Mouse (Mus musculus): Measurements from ENCODE around the gene Krt6a.
"Not testable (repeated sequence)": the region's sequence is repeated elsewhere in the genome, so short reads cannot be mapped to it uniquely, and the experiment has no call there.

The Krt6a gene

GRCm38 (mm10) chr15:101694207-101694606 lies at the start of gene Krt6a:
Gene Krt6a, minus strand, starts transcription at chr15:101694307.
- no peak for DNase-seq (ENCODE audit: low spot score)

GRCm38 (mm10) chr15:101742711-101743110 lies 48.6 kb upstream of the Krt6a start, which contains the start of gene Krt71:
Gene Krt71, minus strand, starts transcription at chr15:101743109.
- no peak for DNase-seq (ENCODE audit: low spot score)

- DNase-seq (ENCODE audit: low spot score) = no peak
Observed at GRCm38 (mm10) chr15:101737786-101738185, 43.7 kb upstream of the Krt6a start.

GRCm38 (mm10) chr15:101730653-101731052 lies 36.5 kb upstream of the Krt6a start:
- DNase-seq (ENCODE audit: low spot score) = no peak

GRCm38 (mm10) chr15:101724686-101725085 lies 30.6 kb upstream of the Krt6a start:
- no peak for DNase-seq (ENCODE audit: low spot score)

GRCm38 (mm10) chr15:101715831-101716230 lies 21.7 kb upstream of the Krt6a start:
- DNase-seq (ENCODE audit: low spot score) = no peak

GRCm38 (mm10) chr15:101714356-101714755 lies 20.2 kb upstream of the Krt6a start:
- no peak for DNase-seq (ENCODE audit: low spot score)

- DNase-seq (ENCODE audit: low spot score) = no peak
Observed at GRCm38 (mm10) chr15:101713731-101714130, 19.6 kb upstream of the Krt6a start.

- no peak for DNase-seq (ENCODE audit: low spot score)
Observed at GRCm38 (mm10) chr15:101712720-101713119, 18.6 kb upstream of the Krt6a start, which contains the start of gene Krt5. Gene Krt5, minus strand, starts transcription at chr15:101712898.

GRCm38 (mm10) chr15:101708683-101709082 lies 14.6 kb upstream of the Krt6a start:
- DNase-seq (ENCODE audit: low spot score) = no peak

- DNase-seq (ENCODE audit: low spot score) = no peak
Observed at GRCm38 (mm10) chr15:101707454-101707853, 13.3 kb upstream of the Krt6a start.

GRCm38 (mm10) chr15:101704066-101704465 lies 10.0 kb upstream of the Krt6a start:
- DNase-seq (ENCODE audit: low spot score) = peak; percentile 7

GRCm38 (mm10) chr15:101702380-101702779 lies 8.3 kb upstream of the Krt6a start:
- no peak for DNase-seq (ENCODE audit: low spot score)

- DNase-seq (ENCODE audit: low spot score) = no peak
Observed at GRCm38 (mm10) chr15:101699866-101700265, 5.8 kb upstream of the Krt6a start.

- DNase-seq (ENCODE audit: low spot score) = no peak
Observed at GRCm38 (mm10) chr15:101699192-101699591, 5.1 kb upstream of the Krt6a start.

GRCm38 (mm10) chr15:101697326-101698188 lies 3.5 kb upstream of the Krt6a start:
- no peak for DNase-seq (ENCODE audit: low spot score)

- not testable (repeated sequence) for DNase-seq (ENCODE audit: low spot score)
Observed at GRCm38 (mm10) chr15:101690460-101690859, 3.6 kb downstream of the Krt6a start.

GRCm38 (mm10) chr15:101688161-101688560 lies 5.9 kb downstream of the Krt6a start:
- no peak for DNase-seq (ENCODE audit: low spot score)

GRCm38 (mm10) chr15:101680187-101680586 lies 13.9 kb downstream of the Krt6a start, which contains the start of gene Krt6b:
Gene Krt6b, minus strand, starts transcription at chr15:101680287.
- no peak for DNase-seq (ENCODE audit: low spot score)

- DNase-seq (ENCODE audit: low spot score) = no peak
Observed at GRCm38 (mm10) chr15:101675978-101676377, 18.1 kb downstream of the Krt6a start.

- DNase-seq (ENCODE audit: low spot score) = no peak
Observed at GRCm38 (mm10) chr15:101652736-101653265, 41.3 kb downstream of the Krt6a start.

- DNase-seq (ENCODE audit: low spot score) = no peak
Observed at GRCm38 (mm10) chr15:101647280-101647679, 46.8 kb downstream of the Krt6a start, which contains the start of gene Gm5478. Gene Gm5478, minus strand, starts transcription at chr15:101647380.

Data from layer of hippocampus, adult 11-12 months (tissue).